26 mouse cellular contexts compared by ENCODE assay signal in the genomic region with DNA sequence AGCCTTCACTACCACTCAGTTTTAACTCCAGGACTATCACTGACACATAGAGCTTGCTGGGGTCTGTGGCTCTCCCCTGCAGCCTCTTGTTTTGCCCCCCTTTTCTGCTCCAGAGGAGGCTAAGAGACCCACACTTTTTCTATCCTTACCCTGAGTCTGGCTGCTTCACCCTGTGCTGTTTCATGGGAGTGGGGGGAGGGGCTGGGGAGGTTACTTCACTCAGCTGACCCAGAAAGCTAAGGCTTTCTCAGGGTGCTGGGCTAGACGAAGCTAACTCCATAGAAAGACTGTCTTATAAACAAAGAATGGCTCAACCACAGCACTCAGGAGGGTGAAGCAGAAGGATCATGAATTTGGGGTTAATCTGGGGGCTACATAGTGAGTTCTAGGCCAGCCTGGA.
A peak's percentile ranks its signal among the peaks of the same experiment; 100 is the strongest.
DNase-seq lines count a peak whose midpoint lies in the region; ATAC-seq lines count a peak whose summit lies in the region.
"Had no signal": no experiment of that assay in that cellular context is flagged by ENCODE, and none has a peak within 500 bp of the region (broad histone marks: within the 10 kb centered on the region; RNA-seq: fewer than 3 reads in every experiment).

No protein-coding gene starts in this region.

- no peak overlapping the region for H3K9ac ChIP-seq in midbrain, embryonic 16.5 days (ENCODE audit: low read depth, low read length)
- H3K9ac ChIP-seq: embryonic facial prominence, embryonic 12.5 days; embryonic facial prominence, embryonic 15.5 days; forebrain, embryonic 15.5 days; heart, embryonic 12.5 days; heart, embryonic 15.5 days; hindbrain, embryonic 12.5 days; intestine, embryonic 15.5 days had no signal

- H3K36me3 ChIP-seq in limb, embryonic 10.5 days, result no peaks in the 10 kb centered on the region
- H3K36me3 ChIP-seq in midbrain, embryonic 16.5 days (ENCODE audit: control insufficient read depth, insufficient read depth, low read length), result no peaks in the 10 kb centered on the region
- H3K36me3 ChIP-seq: embryonic facial prominence, embryonic 12.5 days; embryonic facial prominence, embryonic 15.5 days; forebrain, embryonic 15.5 days; G1E; heart, embryonic 12.5 days; heart, embryonic 15.5 days; hindbrain, embryonic 12.5 days; intestine, embryonic 15.5 days had no signal

- H3K27ac ChIP-seq in limb, embryonic 10.5 days, result peak overlapping the region; percentile 32; the same call in 1 of the 2 replicates
- no peak overlapping the region for H3K27ac ChIP-seq in midbrain, embryonic 16.5 days (ENCODE audit: low read length)
- H3K27ac ChIP-seq: embryonic facial prominence, embryonic 12.5 days; embryonic facial prominence, embryonic 15.5 days; forebrain, embryonic 15.5 days; heart, embryonic 15.5 days; hindbrain, embryonic 12.5 days; intestine, embryonic 15.5 days had no signal

- DNase-seq in adrenal gland, postnatal 14 days, result peak; percentile 53
- DNase-seq in adrenal gland, adult 8-10 months, result no peak
- DNase-seq in adipocyte (ENCODE audit: low spot score), result peak; percentile 28
- no peak for DNase-seq in limb, embryonic 10.5 days (ENCODE audit: low spot score)
- DNase-seq: adrenal gland, postnatal 25 days; B cell, adult 2 months; cerebellum, adult 18-20 months; cerebellum, adult 9-10 months; cerebellum, postnatal 14 days; gastrocnemius, postnatal 25 days; heart, adult 18-20 months; heart, postnatal 10 days; heart, postnatal 4 days; kidney, adult 11 months had no signal

- H3K27me3 ChIP-seq in limb, embryonic 10.5 days (ENCODE audit: low read depth, poor library complexity, severe bottlenecking), result 0 out of 2 replicates have a peak, but pooled peaks cover 4% of the 10 kb centered on the region
- H3K27me3 ChIP-seq in midbrain, embryonic 16.5 days (ENCODE audit: control insufficient read depth, insufficient read depth, low read depth, low read length), result no peaks in the 10 kb centered on the region
- H3K27me3 ChIP-seq: embryonic facial prominence, embryonic 12.5 days; embryonic facial prominence, embryonic 15.5 days; forebrain, embryonic 15.5 days; heart, embryonic 12.5 days; heart, embryonic 15.5 days; intestine, embryonic 15.5 days; Patski had no signal

- H3K9me3 ChIP-seq in limb, embryonic 10.5 days (replicated peaks), result no peaks in the 10 kb centered on the region
- no peaks in the 10 kb centered on the region for H3K9me3 ChIP-seq in midbrain, embryonic 16.5 days (replicated peaks; ENCODE audit: control insufficient read depth, low read length, poor library complexity, severe bottlenecking)
- H3K9me3 ChIP-seq: embryonic facial prominence, embryonic 12.5 days; embryonic facial prominence, embryonic 15.5 days; forebrain, embryonic 15.5 days; G1E; heart, embryonic 12.5 days; heart, embryonic 15.5 days; hindbrain, embryonic 12.5 days; intestine, embryonic 15.5 days had no signal

- no peak for ATAC-seq in cerebellum, adult (ENCODE audit: insufficient number of reproducible peaks, low FRiP score, low TSS enrichment)
- no peak for ATAC-seq in midbrain, embryonic 16.5 days
- ATAC-seq: forebrain, embryonic 15.5 days; hindbrain, embryonic 16.5 days; intestine, embryonic 15.5 days; Patski had no signal

- H3K4me1 ChIP-seq in limb, embryonic 10.5 days, result peaks cover 71% of the 10 kb centered on the region
- peaks cover under 1% of the 10 kb centered on the region; the same call in 1 of the 2 replicates for H3K4me1 ChIP-seq in midbrain, embryonic 16.5 days (ENCODE audit: control insufficient read depth, insufficient read depth, low read length)
- H3K4me1 ChIP-seq: forebrain, embryonic 15.5 days had no signal

- no peak overlapping the region for H3K4me2 ChIP-seq in midbrain, embryonic 16.5 days (ENCODE audit: low read length)
- H3K4me2 ChIP-seq: embryonic facial prominence, embryonic 12.5 days; embryonic facial prominence, embryonic 15.5 days; forebrain, embryonic 15.5 days; heart, embryonic 12.5 days; heart, embryonic 15.5 days; hindbrain, embryonic 12.5 days; intestine, embryonic 15.5 days had no signal

- H3K4me3 ChIP-seq in limb, embryonic 10.5 days, result no peak overlapping the region
- H3K4me3 ChIP-seq in midbrain, embryonic 16.5 days (ENCODE audit: low read depth, low read length), result no peak overlapping the region
- H3K4me3 ChIP-seq: embryonic facial prominence, embryonic 12.5 days; embryonic facial prominence, embryonic 15.5 days; forebrain, embryonic 15.5 days; heart, embryonic 12.5 days; heart, embryonic 15.5 days; hindbrain, embryonic 12.5 days; intestine, embryonic 15.5 days had no signal

- 41% methylated on average over 1 of the region's 1 CpGs for WGBS in limb, embryonic 10.5 days
- WGBS in midbrain, embryonic 16.5 days, result 24% methylated on average over 1 of the region's 1 CpGs

Comparison
In these comparisons a context has a peak if more than half of its experiments do, and no peak if none do; other contexts are left out.
1. DNase-seq: peak in adrenal gland, postnatal 14 days (single experiment) and adipocyte (single experiment); none in adrenal gland, adult 8-10 months (single experiment) and limb, embryonic 10.5 days (single experiment).